ENCODE assay signal across 31 mouse cellular contexts in genomic region chr6:18270983-18271382, GRCm38 (mm10).
DNase-seq lines count a peak whose midpoint lies in the region; ATAC-seq and TF ChIP-seq lines count a peak whose summit lies in the region.
"Had no signal": no experiment of that assay in that cellular context is flagged by ENCODE, and none has a peak within 500 bp of the region (broad histone marks: within the 10 kb centered on the region; RNA-seq: fewer than 3 reads in every experiment).

No protein-coding gene starts in this region.

- no peak for TF ChIP-seq EP300 in stomach, postnatal 0 days (optimal IDR thresholded peaks at IDR 0.05)

- H3K9me3 ChIP-seq in stomach, postnatal 0 days (ENCODE audit: control insufficient read depth, low read length): no peaks in the 10 kb centered on the region
- H3K9me3 ChIP-seq: embryonic facial prominence, embryonic 15.5 days; limb, embryonic 12.5 days; liver, embryonic 15.5 days; midbrain, embryonic 12.5 days; neural tube, embryonic 13.5 days had no signal

- no peak overlapping the region for H3K27ac ChIP-seq in stomach, postnatal 0 days (replicated peaks)
- H3K27ac ChIP-seq: embryonic facial prominence, embryonic 15.5 days; gastrocnemius, adult 2 months; left cerebral cortex, adult 2 months; limb, embryonic 12.5 days; liver, embryonic 15.5 days; midbrain, embryonic 12.5 days; neural tube, embryonic 13.5 days had no signal

- peak; percentile 83 for DNase-seq in 3T3-L1 (ENCODE audit: low read depth, low spot score)
- peak; percentile 79 for DNase-seq in Muller cell, postnatal 12 days (ENCODE audit: inconsistent ontology term)
- peak; percentile 5 for DNase-seq in gonadal fat pad, adult 2 months (ENCODE audit: low read depth)
- no peak for DNase-seq in stomach, postnatal 0 days (ENCODE audit: low spot score)
- no peak for DNase-seq in thymus, adult 18-20 months
- DNase-seq in natural killer cell, adult 2 months (ENCODE audit: low spot score in 2 of 2): no peak
- no peak for DNase-seq in urinary bladder, postnatal 14 days (ENCODE audit: low spot score)
- DNase-seq: adrenal gland, adult 2 months; adrenal gland, postnatal 36 days; cerebellum, adult 18-20 months; cerebellum, postnatal 10 days; gastrocnemius, adult 2 months; heart, postnatal 14 days; kidney, adult 9 months; kidney, postnatal 10 days; lung, embryonic 14.5 days; lung, postnatal 36 days; right cerebral cortex, postnatal 25 days; spleen, adult 18-20 months; thymus, adult 2 months; thymus, postnatal 36 days had no signal

- H3K4me2 ChIP-seq in stomach, postnatal 0 days (replicated peaks; ENCODE audit: low read depth): no peak overlapping the region
- H3K4me2 ChIP-seq: embryonic facial prominence, embryonic 15.5 days; limb, embryonic 12.5 days; liver, embryonic 15.5 days; lung, embryonic 14.5 days; midbrain, embryonic 12.5 days; neural tube, embryonic 13.5 days had no signal

- 24% methylated on average over 1 of the region's 1 CpGs for WGBS in stomach, postnatal 0 days

- no peak overlapping the region for H3K9ac ChIP-seq in stomach, postnatal 0 days (ENCODE audit: low read length)
- H3K9ac ChIP-seq: embryonic facial prominence, embryonic 15.5 days; limb, embryonic 12.5 days; liver, embryonic 15.5 days; lung, embryonic 14.5 days; midbrain, embryonic 12.5 days; neural tube, embryonic 13.5 days had no signal

- no peaks in the 10 kb centered on the region for H3K36me3 ChIP-seq in stomach, postnatal 0 days (ENCODE audit: control insufficient read depth, insufficient read depth, low read length)
- H3K36me3 ChIP-seq: embryonic facial prominence, embryonic 15.5 days; limb, embryonic 12.5 days; liver, embryonic 15.5 days; midbrain, embryonic 12.5 days; neural tube, embryonic 13.5 days had no signal

- H3K27me3 ChIP-seq in stomach, postnatal 0 days (ENCODE audit: control insufficient read depth, insufficient read depth, low read length): no peaks in the 10 kb centered on the region
- H3K27me3 ChIP-seq: embryonic facial prominence, embryonic 15.5 days; limb, embryonic 12.5 days; liver, embryonic 15.5 days; midbrain, embryonic 12.5 days; neural tube, embryonic 13.5 days had no signal

- TF ChIP-seq CTCF in stomach, postnatal 0 days (IDR thresholded peaks at IDR 0.05; ENCODE audit: low read depth): no peak

- no peak overlapping the region for H3K4me3 ChIP-seq in stomach, postnatal 0 days (ENCODE audit: low read depth, low read length)
- H3K4me3 ChIP-seq: embryonic facial prominence, embryonic 15.5 days; gastrocnemius, adult 2 months; left cerebral cortex, adult 2 months; limb, embryonic 12.5 days; liver, embryonic 15.5 days; midbrain, embryonic 12.5 days; myocyte; neural tube, embryonic 13.5 days had no signal

- H3K4me1 ChIP-seq in stomach, postnatal 0 days (replicated peaks; ENCODE audit: control insufficient read depth, insufficient read depth): no peaks in the 10 kb centered on the region
- H3K4me1 ChIP-seq: embryonic facial prominence, embryonic 15.5 days; limb, embryonic 12.5 days; liver, embryonic 15.5 days; midbrain, embryonic 12.5 days; neural tube, embryonic 13.5 days had no signal

- peak; percentile 86 for ATAC-seq in stomach, postnatal 0 days (ENCODE audit: low FRiP score, low TSS enrichment)
- ATAC-seq: activated CD4-positive, CD25-positive, alpha-beta regulatory T cell, adult 4 months; forebrain, embryonic 14.5 days; hindbrain, embryonic 16.5 days had no signal

Comparison
In these comparisons a context has a peak if more than half of its experiments do, and no peak if none do; other contexts are left out.
1. DNase-seq: peak in 3T3-L1 (single experiment), Muller cell, postnatal 12 days (single experiment) and gonadal fat pad, adult 2 months (single experiment); none in stomach, postnatal 0 days (single experiment), thymus, adult 18-20 months (0 of 2), natural killer cell, adult 2 months (0 of 2) and urinary bladder, postnatal 14 days (single experiment).